In the genomic region with DNA sequence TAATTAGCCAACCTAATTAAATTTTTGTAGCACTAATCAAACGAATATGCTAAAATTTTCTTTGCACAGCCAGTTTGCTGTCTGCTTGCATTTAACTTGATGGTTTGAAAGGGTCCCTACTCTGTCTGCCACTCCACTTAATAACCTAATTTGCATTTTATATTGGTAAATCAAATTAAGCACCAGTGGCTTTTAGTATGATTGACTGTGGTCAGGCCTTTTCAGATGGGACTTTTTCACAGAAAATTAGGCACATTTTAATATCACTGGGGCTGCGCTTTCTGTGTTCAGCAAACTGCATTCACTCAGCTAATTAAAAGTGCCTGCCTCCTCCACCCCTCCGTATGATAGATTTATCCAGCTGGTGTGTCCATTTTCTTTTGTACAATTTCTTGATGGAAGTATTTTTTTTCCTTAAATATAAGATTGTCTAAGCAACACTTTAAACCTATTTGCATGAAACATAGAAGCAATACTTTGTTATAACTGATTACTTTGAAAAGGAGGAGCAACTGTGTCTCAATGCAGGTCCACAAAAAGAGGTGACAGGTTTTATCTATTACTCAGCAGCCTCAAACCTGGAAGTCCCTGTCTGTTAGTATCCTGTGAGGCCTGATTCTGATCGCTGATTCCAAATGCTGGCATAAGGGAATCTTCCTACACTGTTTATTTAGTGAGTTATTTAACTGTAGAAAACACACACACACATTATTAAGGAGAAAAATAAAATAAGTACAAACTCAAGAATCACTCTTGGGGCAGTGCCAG, we compare ENCODE assay signal across 21 mouse cellular contexts.
A peak's percentile ranks its signal among the peaks of the same experiment; 100 is the strongest.
DNase-seq lines count a peak whose midpoint lies in the region; ATAC-seq lines count a peak whose summit lies in the region.
"Had no signal": no experiment of that assay in that cellular context is flagged by ENCODE, and none has a peak within 500 bp of the region (broad histone marks: within the 10 kb centered on the region; RNA-seq: fewer than 3 reads in every experiment).

No protein-coding gene starts in this region.

- H3K36me3 ChIP-seq in hindbrain, embryonic 11.5 days (ENCODE audit: control insufficient read depth, insufficient read depth, low read length): no peaks in the 10 kb centered on the region
- no peaks in the 10 kb centered on the region for H3K36me3 ChIP-seq in hindbrain, embryonic 10.5 days
- no peaks in the 10 kb centered on the region for H3K36me3 ChIP-seq in hindbrain, embryonic 13.5 days
- H3K36me3 ChIP-seq in midbrain, embryonic 15.5 days (replicated peaks): no peaks in the 10 kb centered on the region
- H3K36me3 ChIP-seq: embryonic facial prominence, embryonic 10.5 days; limb, embryonic 15.5 days had no signal

- H3K4me3 ChIP-seq in hindbrain, embryonic 11.5 days (ENCODE audit: low read depth, low read length): no peak overlapping the region
- no peak overlapping the region for H3K4me3 ChIP-seq in hindbrain, embryonic 10.5 days
- H3K4me3 ChIP-seq in hindbrain, embryonic 13.5 days: no peak overlapping the region
- no peak overlapping the region for H3K4me3 ChIP-seq in midbrain, embryonic 15.5 days
- H3K4me3 ChIP-seq: embryonic facial prominence, embryonic 10.5 days; limb, embryonic 15.5 days had no signal

- peak; percentile 56; the same call in 1 of the 2 replicates for ATAC-seq in hindbrain, embryonic 11.5 days (ENCODE audit: low FRiP score)
- peak; percentile 93 for ATAC-seq in hindbrain, embryonic 13.5 days (ENCODE audit: low FRiP score)
- ATAC-seq in midbrain, embryonic 15.5 days (replicated peaks): peak; percentile 91
- no peak for ATAC-seq in megakaryocyte progenitor cell, adult 5-6 weeks (replicated peaks; ENCODE audit: poor library complexity)
- ATAC-seq in megakaryocyte-erythroid progenitor cell, adult 5-6 weeks (replicated peaks; ENCODE audit: low FRiP score, low TSS enrichment, poor library complexity, severe bottlenecking): no peak

- H3K27me3 ChIP-seq in hindbrain, embryonic 11.5 days (ENCODE audit: control insufficient read depth, insufficient read depth, low read length): no peaks in the 10 kb centered on the region
- H3K27me3 ChIP-seq in hindbrain, embryonic 10.5 days (ENCODE audit: insufficient read depth, poor library complexity, severe bottlenecking): no peaks in the 10 kb centered on the region
- no peaks in the 10 kb centered on the region for H3K27me3 ChIP-seq in hindbrain, embryonic 13.5 days
- no peaks in the 10 kb centered on the region for H3K27me3 ChIP-seq in midbrain, embryonic 15.5 days (replicated peaks)
- H3K27me3 ChIP-seq: limb, embryonic 15.5 days had no signal

- no peak overlapping the region for H3K4me2 ChIP-seq in hindbrain, embryonic 11.5 days (replicated peaks; ENCODE audit: low read depth, low read length)
- no peak overlapping the region for H3K4me2 ChIP-seq in hindbrain, embryonic 13.5 days
- H3K4me2 ChIP-seq in midbrain, embryonic 15.5 days: no peak overlapping the region
- H3K4me2 ChIP-seq: heart, embryonic 11.5 days; limb, embryonic 15.5 days had no signal

- 70% methylated on average over 4 of the region's 4 CpGs for WGBS in hindbrain, embryonic 11.5 days
- 74% methylated on average over 4 of the region's 4 CpGs for WGBS in hindbrain, embryonic 10.5 days
- 46% methylated on average over 4 of the region's 4 CpGs for WGBS in hindbrain, embryonic 13.5 days
- 53% methylated on average over 4 of the region's 4 CpGs for WGBS in midbrain, embryonic 15.5 days

- no peak overlapping the region for H3K9ac ChIP-seq in hindbrain, embryonic 11.5 days (ENCODE audit: low read depth, low read length)
- no peak overlapping the region for H3K9ac ChIP-seq in hindbrain, embryonic 13.5 days
- no peak overlapping the region for H3K9ac ChIP-seq in midbrain, embryonic 15.5 days
- H3K9ac ChIP-seq: limb, embryonic 15.5 days had no signal

- H3K9me3 ChIP-seq in hindbrain, embryonic 11.5 days (ENCODE audit: control insufficient read depth, low read length): no peaks in the 10 kb centered on the region
- H3K9me3 ChIP-seq in hindbrain, embryonic 10.5 days: no peaks in the 10 kb centered on the region
- H3K9me3 ChIP-seq in hindbrain, embryonic 13.5 days: no peaks in the 10 kb centered on the region
- no peaks in the 10 kb centered on the region for H3K9me3 ChIP-seq in midbrain, embryonic 15.5 days
- H3K9me3 ChIP-seq: embryonic facial prominence, embryonic 10.5 days; limb, embryonic 15.5 days had no signal

- H3K4me1 ChIP-seq in hindbrain, embryonic 11.5 days (replicated peaks; ENCODE audit: control insufficient read depth, insufficient read depth, low read length): no peaks in the 10 kb centered on the region
- H3K4me1 ChIP-seq in hindbrain, embryonic 10.5 days (replicated peaks): no peaks in the 10 kb centered on the region
- H3K4me1 ChIP-seq in hindbrain, embryonic 13.5 days (replicated peaks): 0 out of 2 replicates have a peak, but pooled peaks cover 2% of the 10 kb centered on the region
- H3K4me1 ChIP-seq in midbrain, embryonic 15.5 days: no peaks in the 10 kb centered on the region
- H3K4me1 ChIP-seq: embryonic facial prominence, embryonic 10.5 days; limb, embryonic 15.5 days had no signal

- peak; percentile 1 for DNase-seq in hindbrain, embryonic 11.5 days (ENCODE audit: low spot score)
- no peak for DNase-seq in hindbrain, embryonic 10.5 days (ENCODE audit: low spot score)
- DNase-seq in retina, postnatal 1 day: peak; percentile 77
- no peak for DNase-seq in kidney, postnatal 10 days
- DNase-seq: adrenal gland, postnatal 14 days; cerebellum, adult 18-20 months; gastrocnemius, postnatal 36 days; heart, postnatal 14 days; kidney, adult 9 months; layer of hippocampus, postnatal 36 days; lung, postnatal 10 days; right cerebral cortex, postnatal 14 days; thymus, postnatal 36 days had no signal

- no peak overlapping the region for H3K27ac ChIP-seq in hindbrain, embryonic 11.5 days (ENCODE audit: low read depth, low read length)
- no peak overlapping the region for H3K27ac ChIP-seq in hindbrain, embryonic 10.5 days
- H3K27ac ChIP-seq in hindbrain, embryonic 13.5 days: no peak overlapping the region
- H3K27ac ChIP-seq in midbrain, embryonic 15.5 days: no peak overlapping the region
- H3K27ac ChIP-seq: embryonic facial prominence, embryonic 10.5 days; limb, embryonic 15.5 days; stomach, postnatal 0 days had no signal

Comparison
In these comparisons a context has a peak if more than half of its experiments do, and no peak if none do; other contexts are left out.
1. DNase-seq: peak in hindbrain, embryonic 11.5 days (single experiment) and retina, postnatal 1 day (single experiment); none in hindbrain, embryonic 10.5 days (single experiment) and kidney, postnatal 10 days (single experiment).
2. ATAC-seq: peak in hindbrain, embryonic 11.5 days (single experiment), hindbrain, embryonic 13.5 days (single experiment) and midbrain, embryonic 15.5 days (single experiment); none in megakaryocyte progenitor cell, adult 5-6 weeks (single experiment) and megakaryocyte-erythroid progenitor cell, adult 5-6 weeks (single experiment).